Mouse (Mus musculus): ENCODE measurements around the gene Rrp7a.
"Not testable (repeated sequence)": the region's sequence is repeated elsewhere in the genome, so short reads cannot be mapped to it uniquely, and the experiment has no call there.

DNA sequence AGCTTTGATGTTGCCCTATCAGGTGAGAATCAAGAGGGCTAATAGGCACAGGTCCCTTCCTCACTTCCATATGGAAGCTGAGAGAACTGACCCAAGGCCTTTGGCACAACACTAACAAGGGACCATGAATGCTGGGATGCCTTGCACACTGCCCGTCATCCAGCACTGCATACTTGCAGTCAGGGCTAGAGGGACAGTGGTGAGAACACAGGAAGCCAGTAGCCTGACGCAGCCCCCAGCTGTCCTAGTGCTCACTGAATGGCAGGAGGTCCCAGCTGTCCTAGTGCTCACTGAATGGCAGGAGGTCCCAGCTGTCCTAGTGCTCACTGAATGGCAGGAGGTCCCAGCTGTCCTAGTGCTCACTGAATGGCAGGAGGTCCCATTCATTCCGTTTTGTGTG, 4.4 kb upstream of the Rrp7a start:
- not testable (repeated sequence) for TF ChIP-seq POLR2A (IDR thresholded peaks at IDR 0.05; ENCODE audit: low read depth, low read length); CTCF (IDR thresholded peaks at IDR 0.05; ENCODE audit: extremely low read depth, insufficient read depth, insufficient read length, insufficient replicate concordance)
